Mouse (Mus musculus): ENCODE data around the gene Lpin1. TPM values are rescaled to one million over a fixed set of nuclear protein-coding genes. Genes with fewer than 3 reads are reported as not detected.

The Lpin1 gene
- total RNA-seq, 2 experiments from 2014 or later: 25.3 to 27.6 TPM

DNA sequence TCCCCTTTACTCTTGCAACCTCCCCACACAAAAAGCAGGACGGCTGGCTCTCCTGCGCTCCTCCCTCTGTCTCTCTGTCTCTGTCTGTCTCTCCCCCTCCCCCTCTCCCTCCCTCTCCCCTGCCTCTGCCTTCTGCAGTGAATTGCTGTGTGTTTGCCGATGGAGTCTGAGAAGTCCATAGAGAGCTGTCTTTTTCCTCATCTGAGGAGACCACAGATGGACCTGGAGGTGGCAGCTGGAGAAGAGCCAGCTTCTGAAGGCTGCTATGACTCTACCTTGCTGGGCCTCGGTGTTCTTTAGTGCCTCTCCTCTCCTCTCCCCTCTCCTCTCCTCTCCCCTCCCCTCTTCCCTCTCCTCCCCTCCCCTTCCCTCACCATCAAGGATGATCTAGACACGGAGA is 5.1 kb downstream of the Lpin1 start:
- no peak overlapping the region for H3K4me3 ChIP-seq
- no peak for TF ChIP-seq CTCF (conservative IDR thresholded peaks at IDR 0.05)
- DNase-seq (ENCODE audit: low spot score in 2 of 2): peak; percentile 25 to 26
- H3K27ac ChIP-seq: no peak overlapping the region

DNA sequence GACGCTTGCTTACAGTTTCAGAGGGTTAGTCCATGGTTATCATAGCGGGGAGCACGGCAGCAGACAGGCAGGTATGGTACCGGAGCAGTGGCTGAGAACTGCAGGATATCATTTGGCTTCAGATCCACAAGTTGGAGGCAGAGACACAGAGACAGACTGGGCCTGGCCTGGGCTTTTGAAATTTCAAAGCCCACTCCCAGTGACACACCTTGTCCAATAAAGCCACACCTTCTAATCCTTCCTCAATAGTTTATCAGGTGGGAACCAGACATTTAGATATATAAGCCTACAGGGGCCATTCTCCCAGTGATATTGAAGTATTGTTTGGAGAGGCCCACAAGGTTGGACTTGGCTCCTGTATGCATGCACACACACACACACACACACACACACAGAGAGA is 8.5 kb downstream of the Lpin1 start:
- Histone ChIP-seq H3K27ac (no peak overlapping the region), H3K4me3 (no peak overlapping the region)
- TF ChIP-seq CTCF (conservative IDR thresholded peaks at IDR 0.05): no peak

DNA sequence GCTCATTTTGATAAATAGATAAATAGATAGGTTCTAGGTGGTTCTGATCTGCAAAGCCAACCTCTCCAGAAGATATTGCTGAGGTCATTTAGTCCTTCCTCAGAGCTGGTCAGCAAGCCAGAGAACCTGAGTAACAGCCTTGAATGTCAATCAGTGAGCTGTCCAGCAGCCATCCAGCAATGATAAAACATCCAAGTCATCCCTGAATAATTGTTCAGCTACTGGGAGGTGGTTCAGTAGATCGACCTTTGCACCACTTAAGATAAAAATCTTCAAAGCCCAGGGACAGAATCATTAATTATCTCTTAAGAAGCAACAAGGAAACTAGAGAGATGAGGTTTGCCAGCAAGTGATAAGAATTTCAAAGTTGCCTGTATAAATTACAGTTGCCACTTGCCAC is 10.4 kb downstream of the Lpin1 start:
- no peak overlapping the region for H3K4me3 ChIP-seq
- DNase-seq (ENCODE audit: low spot score in 2 of 2): no peak
- H3K27ac ChIP-seq: no peak overlapping the region
- TF ChIP-seq CTCF (conservative IDR thresholded peaks at IDR 0.05): no peak

More for the DNA sequence above, 8.5 kb downstream of the Lpin1 start:
- DNase-seq (ENCODE audit: low spot score in 2 of 2): no peak

DNA sequence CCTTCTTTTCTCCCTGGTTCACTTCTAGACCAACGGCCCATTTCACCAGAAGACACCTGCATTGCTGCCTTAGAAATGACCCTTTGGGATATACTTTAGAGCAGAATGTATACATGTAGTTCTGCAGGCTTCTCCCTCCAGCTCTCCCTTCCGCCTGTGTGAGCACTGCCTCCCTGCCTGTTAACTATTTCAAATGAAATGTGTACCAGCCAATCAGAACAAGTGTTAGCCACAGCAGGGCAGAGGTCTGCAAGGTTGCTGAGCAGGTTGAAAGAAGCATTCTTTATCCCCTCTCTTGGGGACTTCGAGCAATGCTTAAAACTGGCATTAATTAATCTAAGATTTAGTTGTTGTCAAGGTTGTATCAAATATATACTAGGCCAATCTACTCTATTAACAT is 11.4 kb downstream of the Lpin1 start:
- DNase-seq (ENCODE audit: low spot score in 2 of 2): no peak
- no peak for TF ChIP-seq CTCF (conservative IDR thresholded peaks at IDR 0.05)

DNA sequence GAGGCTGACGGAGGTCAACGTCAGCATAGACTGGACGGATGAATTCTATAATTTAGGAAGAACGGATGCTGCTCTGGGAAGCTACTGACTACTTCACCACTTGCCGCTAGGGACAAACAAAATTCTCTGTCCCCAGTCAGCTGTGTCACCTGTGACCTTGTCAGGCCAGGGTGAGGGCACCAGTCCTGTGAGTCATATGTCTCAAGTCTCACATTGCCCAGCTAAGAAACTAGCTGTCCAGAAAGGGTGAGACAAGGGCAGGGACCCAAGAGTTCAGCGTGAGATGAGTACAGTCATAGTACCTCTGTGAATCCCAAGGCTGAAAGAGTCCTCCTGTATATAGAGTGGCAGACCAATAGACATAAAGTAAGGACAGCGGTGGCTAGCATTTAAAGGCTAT is 17.0 kb downstream of the Lpin1 start:
- DNase-seq (ENCODE audit: low spot score in 2 of 2): no peak
- no peak overlapping the region for H3K4me3 ChIP-seq
- no peak overlapping the region for H3K27ac ChIP-seq
- TF ChIP-seq CTCF (conservative IDR thresholded peaks at IDR 0.05): no peak

More for the DNA sequence above, 11.4 kb downstream of the Lpin1 start:
- Histone ChIP-seq H3K27ac (no peak overlapping the region), H3K4me3 (no peak overlapping the region)

DNA sequence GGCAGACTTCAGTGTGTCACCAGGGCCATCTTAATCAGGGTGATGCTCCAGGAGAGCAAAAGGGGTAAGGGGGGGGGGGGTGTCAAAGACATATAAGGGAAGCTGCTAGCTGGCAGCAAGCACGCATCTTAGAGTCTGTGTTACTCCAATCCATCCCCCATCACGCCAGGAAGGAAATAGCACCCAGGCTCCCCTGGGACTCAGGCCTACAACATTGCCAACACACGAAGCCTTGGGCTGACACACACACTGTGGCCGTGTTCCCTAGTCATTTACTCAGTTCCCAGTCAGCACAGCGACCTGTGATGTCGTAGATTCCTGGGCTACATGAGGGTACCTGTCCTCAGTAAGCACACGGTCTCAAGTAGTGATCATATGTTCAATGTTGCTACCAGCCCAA is 17.8 kb downstream of the Lpin1 start:
- Histone ChIP-seq H3K4me3 (no peak overlapping the region), H3K27ac (no peak overlapping the region)
- no peak for TF ChIP-seq CTCF (conservative IDR thresholded peaks at IDR 0.05)
- DNase-seq (ENCODE audit: low spot score in 2 of 2): no peak

DNA sequence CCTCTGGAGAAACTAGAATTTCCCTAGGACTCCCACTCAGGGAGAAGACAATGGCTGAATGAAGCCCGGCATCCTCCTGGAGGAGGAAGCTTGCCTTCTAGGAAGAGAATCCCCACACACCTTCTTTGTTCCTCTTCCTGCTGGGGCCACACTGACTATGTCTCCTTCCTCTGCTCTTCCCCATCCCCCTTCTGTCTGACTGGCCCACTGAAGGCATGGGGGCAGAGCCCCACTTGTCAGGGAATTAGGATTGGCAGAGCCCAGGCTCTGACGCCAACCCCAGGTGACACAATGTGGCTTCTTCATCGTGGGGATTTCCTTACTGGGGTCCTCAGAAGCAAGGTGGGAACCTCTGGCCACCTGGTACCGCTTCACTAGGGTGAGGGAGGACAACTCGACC is 18.3 kb downstream of the Lpin1 start:
- DNase-seq (ENCODE audit: low spot score in 2 of 2): no peak

DNA sequence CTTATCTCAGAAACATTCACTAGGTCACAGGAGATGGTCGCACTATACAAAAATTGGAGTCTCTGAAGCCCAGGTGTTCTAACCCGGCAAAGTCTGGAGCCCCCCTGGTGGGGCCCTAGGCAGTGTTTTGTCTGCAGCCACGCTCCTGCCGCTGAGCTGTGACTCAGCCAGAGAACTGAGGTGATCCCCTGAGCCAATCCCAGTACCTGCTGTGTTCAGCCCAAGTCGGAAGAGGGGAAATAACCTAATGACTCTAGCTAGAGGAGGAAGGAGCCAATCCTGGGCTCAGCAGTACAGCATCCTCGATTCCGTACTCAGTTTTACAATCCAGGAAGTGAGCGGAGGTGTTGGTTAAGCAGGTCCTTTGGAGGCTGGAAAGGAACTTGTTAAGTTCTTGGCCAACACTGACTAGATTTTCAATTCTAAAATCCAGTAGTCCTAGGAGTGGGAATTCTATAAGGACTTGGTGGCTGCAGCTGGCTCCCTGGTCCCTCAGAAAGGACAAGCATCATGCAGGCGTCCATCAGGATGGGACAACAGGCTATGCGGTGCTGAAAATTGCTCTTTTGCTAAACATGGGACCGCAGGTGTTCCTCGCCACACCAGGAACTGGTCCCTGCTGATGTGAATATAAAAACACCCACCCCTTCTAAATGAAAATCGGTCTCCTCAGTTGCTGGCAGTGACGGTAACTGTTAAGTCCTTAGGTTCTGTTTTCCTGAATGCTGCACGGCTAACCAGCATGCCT is 19.1 kb downstream of the Lpin1 start:
- H3K27ac ChIP-seq: peak overlapping the region; percentile 86
- H3K4me3 ChIP-seq: peak overlapping the region; percentile 60
- TF ChIP-seq CTCF (conservative IDR thresholded peaks at IDR 0.05): peak; percentile 39
- DNase-seq (ENCODE audit: low spot score in 2 of 2): peak; percentile 82 to 84

More for the DNA sequence above, 18.3 kb downstream of the Lpin1 start:
- no peak overlapping the region for H3K27ac ChIP-seq
- H3K4me3 ChIP-seq: no peak overlapping the region
- no peak for TF ChIP-seq CTCF (conservative IDR thresholded peaks at IDR 0.05)

DNA sequence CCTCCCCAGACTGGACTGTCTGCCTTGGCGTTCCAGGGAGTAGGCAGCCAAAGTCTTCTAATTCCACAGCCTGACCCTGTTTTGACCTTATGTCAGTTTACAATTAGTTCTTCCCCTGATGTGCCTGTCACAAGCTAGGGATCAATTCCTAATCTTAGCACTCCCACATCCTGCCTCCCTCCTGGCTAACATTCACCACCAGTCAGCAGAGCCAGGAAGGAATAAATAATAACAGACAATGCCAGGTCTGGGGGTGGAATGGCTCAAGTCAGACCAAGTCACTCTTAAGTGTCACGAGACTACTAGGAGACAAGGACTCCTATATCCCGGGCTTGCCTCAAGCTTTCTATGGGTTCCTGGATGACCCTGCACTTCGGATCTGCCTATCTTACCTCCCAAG is 20.8 kb downstream of the Lpin1 start:
- no peak for TF ChIP-seq CTCF (conservative IDR thresholded peaks at IDR 0.05)
- DNase-seq (ENCODE audit: low spot score in 2 of 2): no peak
- H3K27ac ChIP-seq: peak overlapping the region; percentile 36; the same call in 1 of the 2 replicates
- no peak overlapping the region; the same call in 1 of the 2 replicates for H3K4me3 ChIP-seq

DNA sequence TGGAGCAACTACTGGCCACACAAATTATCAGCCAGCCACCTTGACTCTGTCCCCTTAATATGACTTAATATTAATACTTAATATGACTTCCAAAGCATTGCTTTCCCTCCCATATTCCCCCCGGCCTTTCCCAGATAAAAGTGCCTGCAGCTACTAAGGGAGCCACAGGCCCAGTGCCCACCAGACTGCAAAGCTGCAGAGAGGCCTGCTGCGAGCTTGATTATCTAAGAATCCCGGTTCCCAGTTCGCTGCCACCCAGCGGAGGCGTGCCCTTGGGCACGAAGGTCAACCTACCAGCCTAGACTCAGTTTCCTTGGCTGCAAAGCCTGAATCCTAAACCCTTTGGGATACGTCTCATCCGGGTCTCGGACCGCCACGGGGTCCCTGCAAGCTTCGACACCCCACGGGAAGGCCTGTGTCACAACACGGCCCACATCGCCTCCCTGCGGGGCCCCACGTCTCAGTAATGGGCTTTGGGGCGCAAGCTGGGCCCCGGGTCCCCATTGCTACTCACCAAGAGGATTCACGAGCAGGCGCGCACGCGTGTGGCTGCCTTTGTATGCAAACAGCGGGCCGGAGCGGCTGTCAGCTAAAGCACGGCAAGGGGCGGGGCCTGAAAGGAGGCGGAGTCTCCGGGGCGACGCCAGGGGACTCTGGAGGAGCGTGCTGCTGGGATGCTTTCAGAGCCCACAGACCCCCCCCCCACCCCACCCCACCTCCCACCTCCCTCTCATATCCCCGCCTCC is 21.4 kb downstream of the Lpin1 start:
- H3K27ac ChIP-seq: peak overlapping the region; percentile 98
- TF ChIP-seq CTCF (conservative IDR thresholded peaks at IDR 0.05): no peak
- peak; percentile 88 to 89 for DNase-seq (ENCODE audit: low spot score in 2 of 2)
- peak overlapping the region; percentile 99 for H3K4me3 ChIP-seq

DNA sequence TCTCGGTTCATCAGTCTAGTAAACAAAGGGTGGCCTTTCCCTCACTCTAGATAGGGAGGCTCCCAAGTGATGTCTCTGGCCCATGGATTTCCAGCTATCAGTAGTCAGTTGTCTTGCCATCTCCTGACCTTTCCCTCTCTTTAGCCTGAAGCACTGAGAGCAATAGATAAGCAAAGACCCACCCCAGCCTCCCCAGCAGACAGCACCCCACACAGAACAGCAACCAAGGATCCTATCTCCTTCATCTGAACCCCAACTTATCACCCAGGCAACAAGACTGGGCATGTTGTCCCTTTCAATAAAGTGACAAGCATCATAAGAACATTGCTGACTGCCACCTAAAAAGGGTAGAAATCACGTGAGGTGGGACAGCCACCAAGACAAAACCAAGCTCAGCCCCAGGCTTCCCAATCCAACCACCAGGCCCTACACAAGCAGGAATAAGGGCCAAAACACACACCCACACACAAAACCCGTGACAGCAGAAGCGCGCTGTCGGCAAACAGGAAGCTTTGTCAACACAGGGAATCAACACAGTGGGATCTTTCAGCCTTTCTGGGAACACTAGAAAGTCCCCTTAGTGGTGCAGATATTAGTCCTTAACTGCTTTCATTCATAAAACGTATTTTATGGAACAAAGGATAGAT is 22.2 kb downstream of the Lpin1 start:
- peak; percentile 31 for TF ChIP-seq CTCF (conservative IDR thresholded peaks at IDR 0.05)
- peak; percentile 51 to 53 for DNase-seq (ENCODE audit: low spot score in 2 of 2)
- Histone ChIP-seq H3K4me3 (peak overlapping the region; percentile 99), H3K27ac (peak overlapping the region; percentile 98)

DNA sequence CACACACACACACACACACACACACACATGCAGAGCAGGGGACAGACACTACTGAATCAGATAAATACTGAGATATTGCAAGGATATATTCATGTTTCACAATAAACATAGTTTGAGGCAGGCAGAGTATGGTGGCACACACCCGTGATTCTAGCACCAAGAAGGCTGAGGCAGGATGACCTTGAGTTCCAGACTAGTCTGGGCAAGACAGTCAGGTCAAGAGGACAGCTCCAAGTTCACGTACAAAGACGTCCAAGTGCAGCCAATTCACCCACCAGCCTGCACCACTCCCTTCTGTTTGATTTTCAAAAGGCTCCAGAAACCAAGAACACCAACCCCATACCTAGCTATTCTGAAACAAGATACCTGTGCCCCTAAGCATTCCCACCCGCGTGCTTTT is 23.0 kb downstream of the Lpin1 start:
- TF ChIP-seq CTCF (conservative IDR thresholded peaks at IDR 0.05): no peak
- H3K27ac ChIP-seq: no peak overlapping the region
- no peak for DNase-seq (ENCODE audit: low spot score in 2 of 2)
- H3K4me3 ChIP-seq: peak overlapping the region; percentile 99

DNA sequence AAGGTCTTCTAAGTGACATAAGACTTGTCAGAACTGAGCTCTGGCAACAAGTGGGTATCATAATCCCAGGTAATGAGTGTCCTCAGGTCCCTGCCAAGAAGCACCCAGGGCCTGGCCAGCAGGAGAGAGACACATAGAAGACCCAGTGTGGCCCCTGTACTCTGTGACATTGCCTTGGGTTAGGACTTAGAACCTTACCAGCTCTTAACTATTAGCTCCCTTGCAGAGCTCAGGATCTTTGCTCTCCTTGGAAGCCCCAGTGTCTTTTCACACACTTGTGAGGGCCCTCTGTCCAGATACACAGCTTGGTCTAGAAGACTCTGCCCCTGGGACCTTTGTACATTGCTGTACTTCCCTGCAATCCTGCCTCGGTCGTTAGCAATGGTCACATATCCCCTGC is 23.7 kb downstream of the Lpin1 start:
- TF ChIP-seq CTCF (conservative IDR thresholded peaks at IDR 0.05): no peak
- Histone ChIP-seq H3K27ac (no peak overlapping the region), H3K4me3 (no peak overlapping the region)
- no peak for DNase-seq (ENCODE audit: low spot score in 2 of 2)
